Mouse (Mus musculus): Measurements from ENCODE around the gene Emx2.
A peak's percentile ranks its signal among the peaks of the same experiment; 100 is the strongest.

Gene Emx2

GRCm38 (mm10) chr19:59457951-59458742, at the start of gene Emx2:
Gene Emx2, plus strand, starts transcription at chr19:59458372.
- DNase-seq = peak; percentile 77

GRCm38 (mm10) chr19:59414128-59414527, 44.0 kb upstream of the Emx2 start:
- no peak for DNase-seq

- peak; percentile 92 for DNase-seq
These were observed 40.1 kb upstream of the Emx2 start for GRCm38 (mm10) chr19:59418024-59418423.

DNA sequence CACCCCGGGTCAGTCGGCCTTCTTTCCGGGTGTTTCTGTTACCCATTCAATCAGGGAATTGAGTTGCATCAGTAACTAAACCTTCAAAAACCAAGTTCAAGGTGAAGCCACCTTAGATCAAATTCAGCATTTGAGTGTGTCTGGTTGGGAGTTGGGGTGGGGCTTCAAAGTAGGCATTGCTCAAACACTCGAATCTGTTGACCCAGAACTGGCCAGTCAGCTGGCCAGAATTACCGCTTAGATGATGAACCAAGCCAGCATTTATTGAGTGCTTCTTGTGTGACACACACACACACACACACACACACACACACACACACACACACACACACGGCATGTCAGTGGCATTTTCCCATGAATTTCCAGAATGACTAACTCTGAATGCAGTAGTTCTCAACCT, 39.5 kb upstream of the Emx2 start:
- no peak for DNase-seq

DNA sequence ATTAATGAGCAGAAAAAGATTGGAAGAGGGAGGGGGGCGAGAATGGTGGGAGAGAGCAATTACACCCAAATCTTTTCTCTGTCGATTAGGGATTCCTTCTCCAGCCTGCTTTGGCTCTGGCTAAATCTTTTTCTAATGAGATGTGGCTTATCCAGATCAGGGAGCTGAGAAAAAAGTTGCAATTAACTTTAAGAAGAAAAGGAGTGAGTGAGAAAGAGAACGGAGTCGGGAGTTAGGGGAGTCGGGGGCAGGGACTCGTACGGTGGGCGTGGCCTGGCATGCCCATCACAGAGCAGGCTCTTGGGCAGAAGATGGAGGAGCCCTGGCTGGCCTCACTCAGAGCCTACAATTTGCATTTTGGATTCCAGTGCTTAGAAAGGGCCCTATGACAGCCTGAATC, 35.8 kb upstream of the Emx2 start:
- peak; percentile 63 for DNase-seq

DNA sequence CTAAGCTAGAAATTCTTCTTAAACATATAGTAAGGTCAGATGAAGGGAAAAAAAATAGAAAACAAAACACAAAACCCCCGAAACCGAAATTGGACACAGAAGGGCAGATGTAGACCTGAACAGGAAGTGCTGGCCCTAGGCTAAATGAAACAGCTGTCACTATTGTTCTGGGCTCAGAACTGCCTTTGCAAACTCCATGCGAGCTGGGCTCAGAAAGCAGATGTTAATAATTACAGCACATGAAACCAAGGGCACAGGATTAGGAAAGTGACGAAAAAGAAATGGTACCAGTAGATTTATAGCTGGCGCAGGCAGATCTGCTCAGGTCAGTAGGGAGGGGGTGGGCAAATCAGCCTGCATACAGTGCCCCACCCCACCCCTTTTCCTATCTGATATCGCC, 34.5 kb upstream of the Emx2 start:
- peak; percentile 68 for DNase-seq

DNA sequence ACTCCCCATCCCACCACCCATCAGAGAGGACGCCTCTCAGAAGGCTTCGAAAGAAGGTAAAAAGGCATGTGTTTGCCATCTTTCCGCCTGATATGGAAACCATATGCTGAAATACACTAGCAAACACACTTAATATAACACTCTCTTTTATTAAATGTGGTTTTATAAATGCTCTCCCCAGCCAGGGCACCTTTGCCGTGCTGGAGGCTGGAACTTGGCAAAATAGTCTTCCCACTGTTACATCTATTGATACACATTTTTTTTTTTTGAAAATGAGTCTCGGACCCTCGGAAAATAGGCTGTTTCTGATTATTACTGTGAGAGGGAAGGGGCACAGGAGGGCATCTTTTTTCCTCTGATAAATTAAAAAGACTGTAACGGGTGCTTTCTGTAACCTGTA, 33.2 kb upstream of the Emx2 start:
- DNase-seq = no peak

- peak; percentile 18 for DNase-seq
These were observed 25.9 kb upstream of the Emx2 start for GRCm38 (mm10) chr19:59432286-59432685.

DNA sequence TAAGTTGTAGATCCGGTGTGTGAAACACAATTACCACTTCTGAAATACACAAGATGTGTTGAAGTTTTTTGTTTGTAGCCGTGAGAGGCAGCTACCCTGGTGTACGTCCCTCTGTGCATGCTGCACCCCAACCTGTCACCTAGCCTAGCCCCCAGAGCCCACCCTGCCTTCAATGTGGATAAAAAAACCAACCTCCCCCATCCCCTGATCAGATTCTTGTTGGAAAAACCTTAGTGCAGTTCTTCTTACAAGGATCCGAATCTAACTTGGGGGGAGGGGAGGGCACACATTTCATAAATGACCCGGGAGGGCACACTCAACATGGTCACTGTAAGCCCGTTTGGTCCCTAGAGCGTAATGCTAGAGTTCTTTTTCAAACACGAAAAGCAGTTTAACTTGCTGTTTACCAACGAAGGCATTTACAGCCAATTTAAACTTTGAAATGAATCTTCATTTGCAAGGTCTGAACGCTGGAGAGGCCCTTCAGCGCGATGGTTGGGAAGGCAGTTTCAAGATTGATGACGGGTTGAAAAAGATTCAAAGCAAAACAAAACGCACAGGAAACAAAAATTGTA, 7.5 kb upstream of the Emx2 start:
- DNase-seq = peak; percentile 22

DNA sequence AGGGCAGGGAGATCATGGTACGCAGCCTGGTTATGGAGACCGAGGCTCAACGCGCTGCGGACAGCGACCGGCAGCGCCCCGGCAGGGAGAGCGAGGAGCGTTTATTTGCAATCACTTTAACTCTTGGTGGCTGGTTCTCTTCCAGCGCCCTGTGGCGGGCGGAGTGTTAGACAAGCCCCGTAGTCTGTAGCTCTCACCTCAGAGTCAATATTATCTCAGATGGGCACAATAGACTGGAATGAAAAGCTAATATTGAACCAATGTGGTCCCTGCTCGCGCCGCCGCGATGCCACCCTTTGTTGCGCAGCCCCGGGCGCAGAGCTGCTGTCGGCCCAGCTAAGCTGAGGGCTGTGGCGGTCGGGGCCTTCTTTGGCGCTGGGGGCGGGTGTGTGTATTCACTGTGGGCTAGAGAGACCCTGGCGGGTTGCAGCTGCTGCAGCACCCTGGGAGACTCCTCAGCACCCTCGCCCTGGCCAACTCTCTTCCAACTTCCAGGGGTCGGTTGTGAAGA, 6.7 kb upstream of the Emx2 start:
- DNase-seq = peak; percentile 34

DNA sequence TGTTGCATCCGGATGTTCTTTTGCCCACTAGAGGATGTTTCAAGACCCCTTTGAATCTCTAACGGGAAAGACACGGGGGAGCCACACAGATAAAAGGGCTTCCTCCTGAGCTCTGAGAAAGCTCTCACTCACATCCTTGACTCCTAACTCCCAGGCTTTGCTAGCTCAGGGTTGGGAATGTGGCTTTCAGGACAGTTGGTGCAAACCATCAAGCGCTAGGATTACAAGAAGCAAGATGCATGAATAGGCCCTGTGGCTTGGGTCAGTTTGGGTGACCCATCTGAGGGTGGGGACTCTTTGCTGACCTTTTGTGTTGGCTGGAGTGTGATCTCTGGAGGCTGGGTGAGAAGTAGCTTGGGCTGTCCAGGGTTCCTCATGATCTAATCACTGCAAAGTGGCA, 5.9 kb upstream of the Emx2 start:
- DNase-seq = no peak

- DNase-seq = no peak
These were observed 4.6 kb upstream of the Emx2 start for GRCm38 (mm10) chr19:59453591-59453990.

DNA sequence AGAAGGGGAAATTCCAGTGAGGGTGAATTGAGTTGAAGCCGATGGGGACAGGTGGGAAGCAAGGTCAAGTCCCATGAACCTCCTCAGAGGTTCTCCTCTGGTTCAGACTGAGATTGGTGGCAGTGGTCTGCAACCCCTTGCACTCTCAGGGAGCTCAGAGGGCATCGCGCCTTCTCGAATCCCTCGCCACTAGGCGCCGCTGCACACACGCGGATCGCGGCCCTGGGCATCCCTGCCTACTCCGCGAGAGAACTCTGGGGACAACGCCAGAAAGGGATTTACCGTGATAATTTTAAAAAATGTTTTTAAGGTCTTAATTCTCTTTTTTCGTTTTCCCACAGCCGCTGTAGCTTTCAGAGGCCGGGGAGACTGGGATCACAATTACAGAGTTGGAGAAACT, 4.0 kb upstream of the Emx2 start:
- peak; percentile 84 for DNase-seq

- DNase-seq = peak; percentile 53
These were observed 2.5 kb upstream of the Emx2 start for GRCm38 (mm10) chr19:59455671-59456070.

GRCm38 (mm10) chr19:59457011-59457945, 894 bp upstream of the Emx2 start:
- DNase-seq = peak; percentile 41

GRCm38 (mm10) chr19:59458743-59459135, 567 bp downstream of the Emx2 start:
- DNase-seq = no peak

GRCm38 (mm10) chr19:59459158-59459781, 1.1 kb downstream of the Emx2 start:
- DNase-seq = peak; percentile 66

- peak; percentile 56 for DNase-seq
These were observed 1.7 kb downstream of the Emx2 start for GRCm38 (mm10) chr19:59459811-59460241.

DNA sequence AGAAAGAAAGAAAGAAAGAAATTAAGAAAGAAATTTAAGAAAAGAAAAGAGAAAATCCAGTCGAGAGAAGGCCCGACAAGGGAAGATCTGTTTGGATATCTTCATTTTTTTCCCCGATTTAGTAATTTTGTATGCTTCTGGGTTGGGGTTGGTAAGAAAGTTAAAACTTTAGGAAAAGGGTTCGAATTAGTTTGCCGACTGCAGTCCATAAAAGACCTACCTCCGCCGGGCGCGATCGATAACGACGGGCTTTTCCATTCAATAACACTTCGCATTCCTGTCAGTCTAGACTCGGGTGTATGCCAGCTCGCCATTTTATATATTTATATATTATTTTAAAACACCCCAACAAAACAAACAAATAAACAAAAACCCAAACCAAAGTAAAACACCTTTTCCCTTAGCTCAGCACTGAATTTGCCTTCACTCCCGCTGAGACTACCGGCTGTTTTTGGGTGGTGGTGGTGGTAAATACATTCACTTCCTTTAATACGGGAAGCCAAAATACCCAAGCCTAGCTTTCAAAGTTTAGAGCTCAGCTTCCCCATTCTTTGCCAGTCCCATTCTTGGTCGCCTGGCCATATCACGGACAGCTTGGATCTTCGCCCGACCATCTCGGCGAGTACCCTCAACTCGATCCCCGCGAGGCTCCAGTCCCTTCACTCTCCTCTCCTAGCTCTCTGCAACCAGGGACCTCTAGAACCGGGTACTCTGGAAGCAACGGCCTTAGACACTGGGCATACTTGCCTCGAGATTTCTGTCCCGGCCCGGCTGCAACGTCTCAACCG, 2.4 kb downstream of the Emx2 start:
- peak; percentile 55 for DNase-seq

DNA sequence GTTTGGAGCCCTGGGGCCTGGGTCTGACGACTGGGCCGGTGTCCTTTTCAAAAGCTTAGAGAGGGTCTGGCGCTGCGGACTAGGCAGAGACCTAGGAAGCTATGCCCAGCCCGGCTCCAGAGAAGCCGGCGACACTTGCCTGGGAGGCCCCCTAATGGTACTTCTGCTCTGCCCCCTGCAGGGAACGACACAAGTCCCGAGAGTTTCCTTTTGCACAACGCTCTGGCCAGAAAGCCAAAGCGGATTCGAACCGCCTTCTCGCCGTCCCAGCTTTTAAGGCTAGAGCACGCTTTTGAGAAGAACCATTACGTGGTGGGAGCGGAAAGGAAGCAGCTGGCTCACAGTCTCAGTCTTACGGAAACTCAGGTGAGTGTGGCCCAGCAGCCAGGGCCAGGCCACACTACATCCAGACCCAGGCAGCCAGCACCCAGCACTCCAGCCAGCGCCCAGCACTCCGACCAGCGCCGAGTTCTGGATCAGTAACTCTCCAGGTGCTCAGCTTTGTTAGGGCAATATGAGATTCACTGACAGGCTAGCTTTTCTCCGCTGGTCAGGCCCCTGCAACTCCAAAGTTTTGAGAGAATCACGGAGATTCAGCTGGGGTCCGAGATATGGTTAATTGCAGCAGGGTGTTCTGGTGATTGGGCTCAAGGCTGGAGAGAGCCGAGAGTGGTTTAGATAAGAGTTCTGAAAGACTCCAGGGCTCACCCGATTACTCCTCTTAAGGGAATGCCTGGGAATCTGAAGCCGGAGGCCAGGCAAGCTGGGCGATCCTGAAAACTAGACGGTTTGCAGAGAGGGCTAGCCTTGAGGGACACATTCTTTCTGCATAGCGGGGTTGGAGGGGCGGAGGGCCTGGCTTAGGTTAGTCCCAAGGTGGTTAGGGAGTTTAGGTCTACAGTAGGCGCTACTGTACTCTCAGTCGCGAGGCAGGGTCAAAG, 3.6 kb downstream of the Emx2 start:
- peak; percentile 45 for DNase-seq

All from retina, postnatal 1 day (tissue).